Mouse (Mus musculus): ENCODE data around the gene Tango6. TPM values are rescaled to one million over a fixed set of nuclear protein-coding genes. Genes with fewer than 3 reads are reported as not detected.

Tango6 gene
- polyA plus RNA-seq, 1 experiment from 2014 or later, result 12.4 TPM

DNA sequence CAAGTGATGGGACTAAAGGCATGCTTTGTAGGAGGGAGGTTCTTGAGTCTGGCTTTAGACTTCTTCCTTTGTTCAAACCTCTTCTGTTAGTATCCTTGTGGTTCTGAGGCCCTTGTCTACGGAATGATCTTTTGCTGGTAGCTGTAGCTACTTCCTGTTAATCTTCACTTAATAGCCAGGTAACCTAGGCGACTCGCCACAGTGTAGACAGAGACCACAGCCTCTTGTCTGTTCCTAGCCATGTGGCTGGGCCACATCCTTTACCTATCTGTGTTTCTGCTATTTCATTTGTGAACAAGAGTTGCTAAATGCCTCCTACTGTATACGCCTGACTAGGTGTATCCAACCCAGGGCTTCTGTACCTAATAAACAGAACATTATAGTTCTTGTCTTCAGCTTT, 39.8 kb upstream of the Tango6 start:
- ATAC-seq (replicated peaks; ENCODE audit: low FRiP score) (no peak), DNase-seq (ENCODE audit: low spot score) (no peak)
- Histone ChIP-seq H3K9ac (ENCODE audit: low read length) (no peak overlapping the region), H3K4me1 (replicated peaks; ENCODE audit: control insufficient read depth, insufficient read depth, low read length) (no peaks in the 10 kb centered on the region), H3K4me2 (ENCODE audit: low read depth, low read length, severe bottlenecking) (no peak overlapping the region), H3K27ac (ENCODE audit: low read depth, low read length) (no peak overlapping the region), H3K4me3 (ENCODE audit: low read depth, low read length) (no peak overlapping the region), H3K9me3 (ENCODE audit: control insufficient read depth, low read length) (no peaks in the 10 kb centered on the region), H3K27me3 (ENCODE audit: control insufficient read depth, insufficient read depth, low read length) (no peaks in the 10 kb centered on the region), H3K36me3 (ENCODE audit: control insufficient read depth, insufficient read depth, low read length) (no peaks in the 10 kb centered on the region)
- WGBS, result 91% methylated on average over 4 of the region's 4 CpGs

GRCm38 (mm10) chr8:106644957-106645356, 37.9 kb upstream of the Tango6 start:
- ATAC-seq (replicated peaks; ENCODE audit: low FRiP score), result no peak

DNA sequence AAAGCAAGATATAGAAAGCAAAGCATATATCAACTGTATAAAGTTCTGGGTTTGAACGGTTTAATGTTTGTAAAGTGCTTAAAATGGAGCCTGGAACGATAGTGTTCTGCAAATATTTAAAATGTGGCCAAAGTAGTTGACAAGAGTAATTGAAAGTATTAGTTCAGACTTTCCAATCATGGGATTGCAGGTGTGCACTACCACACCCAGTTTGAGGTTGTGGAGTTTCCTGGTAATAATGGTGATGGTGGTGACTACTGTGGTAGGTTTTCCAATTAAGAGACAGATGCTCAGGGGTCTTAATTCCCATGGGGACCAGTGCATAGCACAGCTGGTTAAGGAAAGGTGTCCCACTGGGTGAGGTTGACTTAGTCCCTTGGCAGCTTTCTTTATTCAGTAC, 36.7 kb upstream of the Tango6 start:
- DNase-seq (ENCODE audit: low spot score) (no peak), ATAC-seq (replicated peaks; ENCODE audit: low FRiP score) (no peak)
- 95% methylated on average over 2 of the region's 2 CpGs for WGBS

More at GRCm38 (mm10) chr8:106644957-106645356, 37.9 kb upstream of the Tango6 start:
- Histone ChIP-seq H3K4me1 (replicated peaks; ENCODE audit: control insufficient read depth, insufficient read depth, low read length) (no peaks in the 10 kb centered on the region), H3K4me3 (ENCODE audit: low read depth, low read length) (no peak overlapping the region), H3K36me3 (ENCODE audit: control insufficient read depth, insufficient read depth, low read length) (no peaks in the 10 kb centered on the region), H3K4me2 (ENCODE audit: low read depth, low read length, severe bottlenecking) (no peak overlapping the region), H3K9ac (ENCODE audit: low read length) (no peak overlapping the region), H3K27me3 (ENCODE audit: control insufficient read depth, insufficient read depth, low read length) (no peaks in the 10 kb centered on the region), H3K27ac (ENCODE audit: low read depth, low read length) (no peak overlapping the region), H3K9me3 (ENCODE audit: control insufficient read depth, low read length) (no peaks in the 10 kb centered on the region)
- DNase-seq (ENCODE audit: low spot score), result no peak
- 62% methylated on average over 3 of the region's 3 CpGs for WGBS

DNA sequence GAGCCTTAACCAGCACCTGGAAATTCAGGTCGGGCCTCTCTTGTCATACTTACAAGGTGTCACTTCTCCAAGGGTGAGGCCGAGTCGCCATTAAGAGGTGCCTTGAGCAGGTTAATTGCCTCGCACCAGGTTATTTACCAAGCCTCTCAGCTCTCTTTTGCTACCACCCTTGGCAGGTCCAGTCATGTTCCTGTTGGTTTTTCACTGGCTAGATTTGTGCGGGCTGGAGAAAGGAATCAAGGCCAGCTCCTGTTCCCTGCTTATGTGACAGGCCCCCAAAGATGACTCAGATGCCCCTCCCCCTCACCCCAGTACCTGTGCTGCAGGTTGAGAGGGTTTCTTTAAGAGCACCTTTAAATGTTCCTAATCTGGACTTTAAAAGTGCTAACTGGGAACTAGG, 36.1 kb upstream of the Tango6 start:
- WGBS, result 86% methylated on average over 5 of the region's 5 CpGs
- no peak for ATAC-seq (replicated peaks; ENCODE audit: low FRiP score)

More for the DNA sequence above, 36.7 kb upstream of the Tango6 start:
- Histone ChIP-seq H3K27me3 (ENCODE audit: control insufficient read depth, insufficient read depth, low read length) (no peaks in the 10 kb centered on the region), H3K4me1 (replicated peaks; ENCODE audit: control insufficient read depth, insufficient read depth, low read length) (no peaks in the 10 kb centered on the region), H3K4me2 (ENCODE audit: low read depth, low read length, severe bottlenecking) (no peak overlapping the region), H3K4me3 (ENCODE audit: low read depth, low read length) (no peak overlapping the region), H3K27ac (ENCODE audit: low read depth, low read length) (no peak overlapping the region), H3K9ac (ENCODE audit: low read length) (no peak overlapping the region), H3K36me3 (ENCODE audit: control insufficient read depth, insufficient read depth, low read length) (no peaks in the 10 kb centered on the region), H3K9me3 (ENCODE audit: control insufficient read depth, low read length) (no peaks in the 10 kb centered on the region)

DNA sequence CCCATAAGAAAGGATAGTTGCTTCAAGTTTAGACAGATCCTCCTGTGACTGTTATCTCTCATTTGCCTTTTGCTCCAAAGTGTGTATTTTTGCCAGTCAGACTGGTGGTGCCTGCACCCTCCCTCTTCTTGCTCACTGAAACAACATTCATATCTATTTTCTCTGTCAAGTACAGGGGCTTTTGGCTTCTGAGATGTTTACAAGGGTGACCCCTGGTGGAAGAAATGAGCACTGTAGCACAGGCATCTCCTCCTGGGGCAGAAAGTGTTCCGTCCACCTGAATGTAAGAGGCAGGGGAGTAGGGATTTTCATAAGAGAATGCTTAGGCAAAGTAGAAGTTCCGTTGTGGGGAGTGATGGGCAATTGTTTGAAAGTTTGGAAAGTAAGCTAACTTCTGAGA, 35.5 kb upstream of the Tango6 start:
- Histone ChIP-seq H3K36me3 (ENCODE audit: control insufficient read depth, insufficient read depth, low read length) (no peaks in the 10 kb centered on the region), H3K4me3 (ENCODE audit: low read depth, low read length) (no peak overlapping the region), H3K27ac (ENCODE audit: low read depth, low read length) (no peak overlapping the region), H3K27me3 (ENCODE audit: control insufficient read depth, insufficient read depth, low read length) (no peaks in the 10 kb centered on the region), H3K9ac (ENCODE audit: low read length) (no peak overlapping the region), H3K9me3 (ENCODE audit: control insufficient read depth, low read length) (no peaks in the 10 kb centered on the region), H3K4me2 (ENCODE audit: low read depth, low read length, severe bottlenecking) (no peak overlapping the region), H3K4me1 (replicated peaks; ENCODE audit: control insufficient read depth, insufficient read depth, low read length) (no peaks in the 10 kb centered on the region)
- peak; percentile 84 for DNase-seq (ENCODE audit: low spot score)
- WGBS, result 39% methylated on average over 2 of the region's 2 CpGs
- no peak for ATAC-seq (replicated peaks; ENCODE audit: low FRiP score)

More for the DNA sequence above, 36.1 kb upstream of the Tango6 start:
- Histone ChIP-seq H3K4me1 (replicated peaks; ENCODE audit: control insufficient read depth, insufficient read depth, low read length) (no peaks in the 10 kb centered on the region), H3K36me3 (ENCODE audit: control insufficient read depth, insufficient read depth, low read length) (no peaks in the 10 kb centered on the region), H3K27ac (ENCODE audit: low read depth, low read length) (no peak overlapping the region), H3K4me3 (ENCODE audit: low read depth, low read length) (no peak overlapping the region), H3K9ac (ENCODE audit: low read length) (no peak overlapping the region), H3K4me2 (ENCODE audit: low read depth, low read length, severe bottlenecking) (no peak overlapping the region), H3K27me3 (ENCODE audit: control insufficient read depth, insufficient read depth, low read length) (no peaks in the 10 kb centered on the region), H3K9me3 (ENCODE audit: control insufficient read depth, low read length) (no peaks in the 10 kb centered on the region)
- DNase-seq (ENCODE audit: low spot score), result no peak

GRCm38 (mm10) chr8:106648421-106648820, 34.4 kb upstream of the Tango6 start:
- Histone ChIP-seq H3K27me3 (ENCODE audit: control insufficient read depth, insufficient read depth, low read length) (no peaks in the 10 kb centered on the region), H3K9ac (ENCODE audit: low read length) (no peak overlapping the region), H3K9me3 (ENCODE audit: control insufficient read depth, low read length) (no peaks in the 10 kb centered on the region), H3K36me3 (ENCODE audit: control insufficient read depth, insufficient read depth, low read length) (no peaks in the 10 kb centered on the region), H3K4me1 (replicated peaks; ENCODE audit: control insufficient read depth, insufficient read depth, low read length) (no peaks in the 10 kb centered on the region), H3K27ac (ENCODE audit: low read depth, low read length) (no peak overlapping the region), H3K4me3 (ENCODE audit: low read depth, low read length) (no peak overlapping the region), H3K4me2 (ENCODE audit: low read depth, low read length, severe bottlenecking) (no peak overlapping the region)
- no peak for ATAC-seq (replicated peaks; ENCODE audit: low FRiP score)
- no peak for DNase-seq (ENCODE audit: low spot score)
- 92% methylated on average over 8 of the region's 8 CpGs for WGBS

- Histone ChIP-seq H3K27ac (ENCODE audit: low read depth, low read length) (no peak overlapping the region), H3K27me3 (ENCODE audit: control insufficient read depth, insufficient read depth, low read length) (no peaks in the 10 kb centered on the region), H3K9ac (ENCODE audit: low read length) (no peak overlapping the region), H3K4me3 (ENCODE audit: low read depth, low read length) (no peak overlapping the region), H3K4me2 (ENCODE audit: low read depth, low read length, severe bottlenecking) (no peak overlapping the region), H3K4me1 (replicated peaks; ENCODE audit: control insufficient read depth, insufficient read depth, low read length) (no peaks in the 10 kb centered on the region), H3K36me3 (ENCODE audit: control insufficient read depth, insufficient read depth, low read length) (no peaks in the 10 kb centered on the region), H3K9me3 (ENCODE audit: control insufficient read depth, low read length) (no peaks in the 10 kb centered on the region)
- WGBS, result 94% methylated on average over 3 of the region's 3 CpGs
- no peak for DNase-seq (ENCODE audit: low spot score)
- ATAC-seq (replicated peaks; ENCODE audit: low FRiP score), result no peak
These were observed 30.9 kb upstream of the Tango6 start for GRCm38 (mm10) chr8:106651994-106652393.

- Histone ChIP-seq H3K9ac (ENCODE audit: low read length) (no peak overlapping the region), H3K4me3 (ENCODE audit: low read depth, low read length) (no peak overlapping the region), H3K36me3 (ENCODE audit: control insufficient read depth, insufficient read depth, low read length) (no peaks in the 10 kb centered on the region), H3K4me1 (replicated peaks; ENCODE audit: control insufficient read depth, insufficient read depth, low read length) (no peaks in the 10 kb centered on the region), H3K27me3 (ENCODE audit: control insufficient read depth, insufficient read depth, low read length) (no peaks in the 10 kb centered on the region), H3K9me3 (ENCODE audit: control insufficient read depth, low read length) (no peaks in the 10 kb centered on the region), H3K4me2 (ENCODE audit: low read depth, low read length, severe bottlenecking) (no peak overlapping the region), H3K27ac (ENCODE audit: low read depth, low read length) (no peak overlapping the region)
- DNase-seq (ENCODE audit: low spot score) (no peak), ATAC-seq (replicated peaks; ENCODE audit: low FRiP score) (no peak)
These were observed 26.8 kb upstream of the Tango6 start for GRCm38 (mm10) chr8:106656046-106656445.

DNA sequence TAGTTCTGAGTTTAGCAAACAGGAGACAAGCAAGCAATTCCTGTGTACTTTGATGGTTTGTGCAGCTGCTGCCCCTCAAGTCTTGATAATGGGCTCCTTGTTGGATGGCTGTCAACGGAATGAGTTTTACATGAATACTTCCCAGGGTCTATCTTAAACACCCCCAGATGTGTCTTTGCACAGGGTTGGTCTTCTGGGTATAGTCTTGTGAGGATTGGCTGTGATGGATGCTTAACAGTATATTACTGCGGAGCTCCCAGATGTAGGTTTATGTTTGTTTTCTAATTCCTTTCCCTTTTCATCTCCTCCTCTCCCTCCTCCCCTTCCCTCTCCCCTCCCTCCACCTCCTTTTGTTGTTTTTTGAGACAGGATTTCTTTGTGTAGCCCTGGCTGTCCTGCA, 10.1 kb upstream of the Tango6 start:
- WGBS, result 72% methylated on average over 2 of the region's 2 CpGs
- H3K9ac ChIP-seq (ENCODE audit: low read length), result no peak overlapping the region
- no peak for ATAC-seq (replicated peaks; ENCODE audit: low FRiP score)

More for the DNA sequence above, 10.1 kb upstream of the Tango6 start:
- no peak for DNase-seq (ENCODE audit: low spot score)
- no peak overlapping the region for H3K4me2 ChIP-seq (ENCODE audit: low read depth, low read length, severe bottlenecking)
- no peaks in the 10 kb centered on the region for H3K27me3 ChIP-seq (ENCODE audit: control insufficient read depth, insufficient read depth, low read length)
- H3K4me3 ChIP-seq (ENCODE audit: low read depth, low read length), result no peak overlapping the region
- no peaks in the 10 kb centered on the region for H3K9me3 ChIP-seq (ENCODE audit: control insufficient read depth, low read length)
- H3K4me1 ChIP-seq (replicated peaks; ENCODE audit: control insufficient read depth, insufficient read depth, low read length), result no peaks in the 10 kb centered on the region
- H3K36me3 ChIP-seq (ENCODE audit: control insufficient read depth, insufficient read depth, low read length), result no peaks in the 10 kb centered on the region
- no peak overlapping the region for H3K27ac ChIP-seq (ENCODE audit: low read depth, low read length)

All from forebrain, embryonic 11.5 days (tissue).